Mouse (Mus musculus) lung, adult 2 months (tissue): ENCODE measurements around the gene Lrmda. TPM values are rescaled to one million over a fixed set of nuclear protein-coding genes. Genes with fewer than 3 reads are reported as not detected.

Experiments used
- DNase-seq: peaks from one replicate; pipeline ENCODE4 v3.0.0; 2022
- H3K4me1 ChIP-seq: fragments of 200-500 bp; 2 replicates; pipeline ENCODE4 v1.6.1; 2011; ENCODE audit warnings: low read length; ENCODE audit not compliant: control insufficient read depth, insufficient read depth
- H3K4me3 ChIP-seq: fragments of 200-500 bp; replicated peaks from 2 replicates; pipeline ENCODE3; 2011; ENCODE audit warnings: low read depth, mild to moderate bottlenecking, control low read depth, low read length; ENCODE audit errors: extremely low read depth
- CTCF ChIP-seq: fragments of 200-500 bp; IDR thresholded peaks from 2 replicates; pipeline ENCODE4 v1.5.1; 2011; ENCODE audit warnings: mild to moderate bottlenecking, low read length, control low read depth; ENCODE audit not compliant: insufficient read depth
- POLR2A ChIP-seq: fragments of 200-500 bp; IDR thresholded peaks from 2 replicates; pipeline ENCODE4 v1.6.1; 2011; ENCODE audit warnings: low read depth, mild to moderate bottlenecking, control low read depth, low read length, borderline replicate concordance; ENCODE audit errors: extremely low read depth
- WGBS: fragments of 180-500 bp; shearing (Covaris S2); methylation state at CpG from one replicate; pipeline ENCODE4 v1.1.7; 2018; 5-methylcytosine and 5-hydroxymethylcytosine counted together
- polyA plus RNA-seq: library from polyadenylated mRNA; depleted of rRNA; stranded (reverse); fragments of >200 nt; gene quantifications from 2 replicates; pipeline ENCODE4 v1.2.3, GENCODE M21; 2012

Lrmda gene
- polyA plus RNA-seq, 1 experiment = 1.8 TPM

- 53% methylated on average over 5 of the region's 5 CpGs for WGBS
- H3K4me1 ChIP-seq = no peaks in the 10 kb centered on the region
- TF ChIP-seq CTCF (no peak), POLR2A (no peak)
- no peak for DNase-seq
- no peak overlapping the region for H3K4me3 ChIP-seq
Observed at GRCm38 (mm10) chr14:22673581-22673980, 654.1 kb downstream of the Lrmda start.

- DNase-seq = no peak
- 77% methylated on average over 5 of the region's 5 CpGs for WGBS
- no peak for TF ChIP-seq POLR2A
- TF ChIP-seq CTCF = no peak
Observed at GRCm38 (mm10) chr14:22679008-22679704, 659.6 kb downstream of the Lrmda start.

GRCm38 (mm10) chr14:22679705-22680643 lies 660.5 kb downstream of the Lrmda start:
- WGBS = 61% methylated on average over 9 of the region's 9 CpGs
- DNase-seq = no peak
- Histone ChIP-seq H3K4me1 (no peaks in the 10 kb centered on the region), H3K4me3 (no peak overlapping the region)
- TF ChIP-seq CTCF = no peak
- TF ChIP-seq POLR2A = no peak

More at GRCm38 (mm10) chr14:22679008-22679704, 659.6 kb downstream of the Lrmda start:
- Histone ChIP-seq H3K4me3 (no peak overlapping the region), H3K4me1 (no peaks in the 10 kb centered on the region)

GRCm38 (mm10) chr14:22686886-22687285 lies 667.4 kb downstream of the Lrmda start:
- WGBS = 58% methylated on average over 4 of the region's 4 CpGs
- DNase-seq = no peak
- no peak overlapping the region for H3K4me3 ChIP-seq
- no peaks in the 10 kb centered on the region; the same call in 1 of the 2 replicates for H3K4me1 ChIP-seq
- TF ChIP-seq POLR2A (no peak), CTCF (no peak)

DNA sequence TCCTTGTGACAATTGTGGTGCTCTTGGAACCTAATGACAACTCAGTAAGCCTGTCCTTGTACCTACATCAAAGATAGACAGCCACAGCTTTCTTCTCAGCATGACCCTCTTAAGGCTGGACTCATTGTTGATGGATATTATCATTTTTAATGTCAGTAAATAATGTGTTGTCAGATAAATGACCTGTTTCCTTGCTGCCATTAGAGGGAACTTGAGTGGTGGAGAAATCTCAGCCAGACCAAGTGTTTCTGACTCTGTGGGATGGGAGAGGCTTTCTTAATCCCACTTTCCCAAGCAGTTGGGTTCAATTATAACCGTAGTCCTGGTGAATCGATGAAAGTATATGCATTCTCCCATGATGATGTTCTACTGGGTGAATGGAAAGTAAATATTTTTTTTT lies 668.9 kb downstream of the Lrmda start:
- no peak for DNase-seq

DNA sequence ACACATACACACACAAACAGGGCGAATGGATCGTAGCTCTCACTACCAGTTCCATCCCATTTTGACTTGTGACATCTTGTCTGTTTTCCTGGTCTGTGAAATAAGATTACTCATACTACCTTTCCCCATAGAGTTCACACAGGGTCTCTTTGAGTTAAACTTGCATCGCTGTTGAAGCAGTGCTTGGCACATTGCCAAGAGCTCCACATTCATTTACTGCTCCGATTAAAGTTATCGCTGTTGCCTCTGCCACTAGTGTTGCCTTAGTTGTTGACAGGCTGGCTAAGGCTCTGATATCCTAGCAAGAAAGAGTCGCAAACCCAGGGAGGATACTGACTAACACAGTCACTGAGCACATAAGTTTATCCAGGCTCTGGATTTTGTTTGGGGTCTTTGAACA lies 675.9 kb downstream of the Lrmda start:
- no peak for TF ChIP-seq POLR2A
- no peak for TF ChIP-seq CTCF
- WGBS = 51% methylated on average over 6 of the region's 6 CpGs
- DNase-seq = no peak
- Histone ChIP-seq H3K4me3 (no peak overlapping the region), H3K4me1 (peaks cover 4% of the 10 kb centered on the region; the same call in 1 of the 2 replicates)

More for the DNA sequence above, 668.9 kb downstream of the Lrmda start:
- H3K4me1 ChIP-seq = no peaks in the 10 kb centered on the region; the same call in 1 of the 2 replicates
- TF ChIP-seq CTCF (no peak), POLR2A (no peak)
- whole genome bisulfite sequencing = 54% methylated on average over 2 of the region's 2 CpGs
- no peak overlapping the region for H3K4me3 ChIP-seq

- no peak for DNase-seq
- TF ChIP-seq CTCF (no peak), POLR2A (no peak)
- no peak overlapping the region for H3K4me3 ChIP-seq
- 73% methylated on average over 4 of the region's 4 CpGs for WGBS
- peaks cover 6% of the 10 kb centered on the region for H3K4me1 ChIP-seq
Observed at GRCm38 (mm10) chr14:22695931-22696365, 676.4 kb downstream of the Lrmda start.

DNA sequence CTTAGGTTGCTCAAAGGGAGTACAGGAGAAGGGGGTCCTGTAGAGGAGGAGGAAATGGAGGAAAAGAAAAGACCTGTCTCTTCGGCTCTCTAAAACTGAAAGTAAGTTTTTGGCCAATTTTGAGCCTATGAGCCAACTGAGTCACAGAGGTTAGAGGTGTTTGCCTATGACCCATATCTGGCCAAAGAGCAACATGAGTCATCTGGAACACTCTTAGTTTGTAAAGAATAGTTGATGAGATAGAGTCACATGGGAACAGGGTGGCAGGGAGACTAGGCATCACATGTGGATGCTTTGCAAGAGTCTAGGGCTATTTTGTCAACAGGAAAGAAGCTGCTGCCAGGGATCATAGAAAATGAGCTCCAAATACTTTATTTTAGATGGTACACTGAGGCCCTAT lies 680.7 kb downstream of the Lrmda start:
- Histone ChIP-seq H3K4me1 (peaks cover 6% of the 10 kb centered on the region), H3K4me3 (no peak overlapping the region)
- TF ChIP-seq POLR2A (no peak), CTCF (no peak)
- WGBS = 49% methylated on average over 1 of the region's 1 CpGs
- no peak for DNase-seq

DNA sequence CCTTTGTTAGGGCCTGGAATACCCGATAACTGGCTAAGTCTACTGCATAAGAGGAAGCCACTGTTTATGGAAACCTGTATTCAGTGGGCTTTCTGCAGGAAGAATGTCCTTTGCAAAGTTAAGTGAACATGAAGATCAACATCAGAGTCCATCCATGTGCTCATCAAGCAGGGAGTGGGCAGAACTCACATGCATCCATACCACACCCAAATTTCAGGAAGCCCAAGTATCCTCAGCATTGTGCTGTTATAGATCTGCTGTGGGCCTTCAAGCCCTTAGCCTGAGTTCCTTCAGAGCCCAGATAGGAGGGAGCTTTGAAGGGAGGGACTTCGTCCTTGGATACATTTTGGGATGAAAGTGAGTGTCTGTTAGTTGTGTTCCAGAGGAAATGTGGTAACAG lies 681.2 kb downstream of the Lrmda start:
- WGBS = 69% methylated on average over 2 of the region's 2 CpGs
- DNase-seq = no peak
- Histone ChIP-seq H3K4me3 (no peak overlapping the region), H3K4me1 (peaks cover 6% of the 10 kb centered on the region)
- TF ChIP-seq POLR2A = no peak
- TF ChIP-seq CTCF = no peak
